ENCODE assay signal across 8 mouse cellular contexts in genomic region chr4:141148009-141148801, GRCm38 (mm10). TPM values are rescaled to one million over a fixed set of nuclear protein-coding genes. Genes with fewer than 3 reads are reported as not detected.
DNase-seq lines count a peak whose midpoint lies in the region; ATAC-seq and TF ChIP-seq lines count a peak whose summit lies in the region.

No protein-coding gene starts in this region.

- H3K4me1 ChIP-seq in E14TG2a.4 (replicated peaks; ENCODE audit: low read depth, low read length), result peaks cover 52% of the 10 kb centered on the region
- H3K4me1 ChIP-seq in limb, embryonic 10.5 days, result peaks cover 17% of the 10 kb centered on the region
- peaks cover 18% of the 10 kb centered on the region for H3K4me1 ChIP-seq in midbrain, embryonic 14.5 days (ENCODE audit: control insufficient read depth, insufficient read depth, low read length)

- WGBS in limb, embryonic 10.5 days, result under 1% methylated on average over 66 of the region's 66 CpGs
- WGBS in midbrain, embryonic 14.5 days, result under 1% methylated on average over 64 of the region's 66 CpGs

- H3K9ac ChIP-seq in midbrain, embryonic 14.5 days (replicated peaks; ENCODE audit: low read length), result peak overlapping the region; percentile 96

- peak overlapping the region; percentile 92 for H3K27ac ChIP-seq in limb, embryonic 10.5 days
- peak overlapping the region; percentile 90 for H3K27ac ChIP-seq in midbrain, embryonic 14.5 days (replicated peaks; ENCODE audit: low read depth, low read length)

- H3K4me2 ChIP-seq in midbrain, embryonic 14.5 days (ENCODE audit: low read length), result peak overlapping the region; percentile 58

- no peaks in the 10 kb centered on the region for H3K9me3 ChIP-seq in E14TG2a.4 (ENCODE audit: low read length)
- no peaks in the 10 kb centered on the region for H3K9me3 ChIP-seq in limb, embryonic 10.5 days (replicated peaks)
- no peaks in the 10 kb centered on the region for H3K9me3 ChIP-seq in midbrain, embryonic 14.5 days (ENCODE audit: control insufficient read depth, low read length)

- peaks cover 16% of the 10 kb centered on the region for H3K36me3 ChIP-seq in E14TG2a.4 (ENCODE audit: insufficient read depth, low read length)
- H3K36me3 ChIP-seq in limb, embryonic 10.5 days, result peaks cover 4% of the 10 kb centered on the region; the same call in 1 of the 2 replicates
- H3K36me3 ChIP-seq in midbrain, embryonic 14.5 days (ENCODE audit: control insufficient read depth, insufficient read depth, low read length), result no peaks in the 10 kb centered on the region

- peak; percentile 46 for ATAC-seq in frontal cortex, adult (ENCODE audit: low TSS enrichment)
- ATAC-seq in midbrain, embryonic 14.5 days (ENCODE audit: low FRiP score, low TSS enrichment), result peak; percentile 80

- intact Hi-C loops in heart, postnatal 10 days (cut with DNase I), result loop anchor here (10.0 kb wide), 1 partner anchor 397 kb away; no protein-coding TSS in a partner anchor

- no peak for TF ChIP-seq CTCF in E14TG2a.4 (conservative IDR thresholded peaks at IDR 0.05; ENCODE audit: low read length)

- DNase-seq in frontal cortex, postnatal 14 days (ENCODE audit: low spot score in 2 of 2), result no peak
- peak; percentile 57 for DNase-seq in embryo, embryonic 11 days
- peak; percentile 42 to 56 for DNase-seq in heart, postnatal 10 days
- DNase-seq in limb, embryonic 10.5 days (ENCODE audit: low spot score), result no peak
- peak; percentile 57 for DNase-seq in midbrain, embryonic 14.5 days
- peak; percentile 71 for DNase-seq in thymus, postnatal 14 days

- H3K4me3 ChIP-seq in E14TG2a.4 (replicated peaks; ENCODE audit: low read length), result peak overlapping the region; percentile 99
- peak overlapping the region; percentile 99 for H3K4me3 ChIP-seq in limb, embryonic 10.5 days
- peak overlapping the region; percentile 97 for H3K4me3 ChIP-seq in midbrain, embryonic 14.5 days (replicated peaks; ENCODE audit: low read depth, low read length)

- H3K27me3 ChIP-seq in E14TG2a.4 (ENCODE audit: insufficient read depth, low read length), result no peaks in the 10 kb centered on the region
- H3K27me3 ChIP-seq in limb, embryonic 10.5 days (ENCODE audit: low read depth, poor library complexity, severe bottlenecking), result no peaks in the 10 kb centered on the region
- no peaks in the 10 kb centered on the region for H3K27me3 ChIP-seq in midbrain, embryonic 14.5 days (ENCODE audit: control insufficient read depth, insufficient read depth, low read length)

RNA-seq across cellular contexts. Expression of gene Fbxo42, which starts 0.5 kb away (rescaled TPM):
- 10 to 100 TPM; 14.7 to 15.6 TPM for total RNA-seq in heart, postnatal 10 days (2021)
- polyA plus RNA-seq in limb, embryonic 10.5 days (2016; fragmentation: Nextera tagmentation; extraction: Ambion mirVana), result 27.1 and 32.2 TPM in 2 replicates
- 28.6 and 31.9 TPM in 2 replicates for polyA plus RNA-seq in midbrain, embryonic 14.5 days (2014; fragmentation: Nextera tagmentation; extraction: Ambion mirVana)

RNA-seq across cellular contexts. Expression of gene Szrd1, which starts 8.6 kb away (rescaled TPM):
- total RNA-seq in heart, postnatal 10 days (2021), result 100 to 1,000 TPM in 1 of 2 experiments, 10 to 100 TPM in 1; 92.4 to 108 TPM
- 39.0 and 40.2 TPM in 2 replicates for polyA plus RNA-seq in limb, embryonic 10.5 days (2016; fragmentation: Nextera tagmentation; extraction: Ambion mirVana)
- 17.1 and 38.5 TPM in 2 replicates for polyA plus RNA-seq in midbrain, embryonic 14.5 days (2014; fragmentation: Nextera tagmentation; extraction: Ambion mirVana)

Comparison
In these comparisons a context has a peak if more than half of its experiments do, and no peak if none do; other contexts are left out.
1. DNase-seq: peak in embryo, embryonic 11 days (single experiment), heart, postnatal 10 days (2 of 2), midbrain, embryonic 14.5 days (single experiment) and thymus, postnatal 14 days (single experiment); none in frontal cortex, postnatal 14 days (0 of 2) and limb, embryonic 10.5 days (single experiment).
2. Peak in every context shown above with its lines, with median percentiles within 50 percentile points of each other: H3K4me3 ChIP-seq.